Mouse (Mus musculus): ENCODE data around the gene Chdh.

- TF ChIP-seq CTCF (IDR thresholded peaks at IDR 0.05; ENCODE audit: low read depth) (no peak), EP300 (optimal IDR thresholded peaks at IDR 0.05) (no peak)
Observed at GRCm38 (mm10) chr14:30018846-30019245, 10.0 kb downstream of the Chdh start.

Data from stomach, postnatal 0 days (tissue).